Mouse (Mus musculus): Measurements from ENCODE around the gene Hacd2. TPM values are rescaled to one million over a fixed set of nuclear protein-coding genes. Genes with fewer than 3 reads are reported as not detected.
A peak's percentile ranks its signal among the peaks of the same experiment; 100 is the strongest.

The Hacd2 gene
- polyA plus RNA-seq, 1 experiment, result 44.7 TPM

DNA sequence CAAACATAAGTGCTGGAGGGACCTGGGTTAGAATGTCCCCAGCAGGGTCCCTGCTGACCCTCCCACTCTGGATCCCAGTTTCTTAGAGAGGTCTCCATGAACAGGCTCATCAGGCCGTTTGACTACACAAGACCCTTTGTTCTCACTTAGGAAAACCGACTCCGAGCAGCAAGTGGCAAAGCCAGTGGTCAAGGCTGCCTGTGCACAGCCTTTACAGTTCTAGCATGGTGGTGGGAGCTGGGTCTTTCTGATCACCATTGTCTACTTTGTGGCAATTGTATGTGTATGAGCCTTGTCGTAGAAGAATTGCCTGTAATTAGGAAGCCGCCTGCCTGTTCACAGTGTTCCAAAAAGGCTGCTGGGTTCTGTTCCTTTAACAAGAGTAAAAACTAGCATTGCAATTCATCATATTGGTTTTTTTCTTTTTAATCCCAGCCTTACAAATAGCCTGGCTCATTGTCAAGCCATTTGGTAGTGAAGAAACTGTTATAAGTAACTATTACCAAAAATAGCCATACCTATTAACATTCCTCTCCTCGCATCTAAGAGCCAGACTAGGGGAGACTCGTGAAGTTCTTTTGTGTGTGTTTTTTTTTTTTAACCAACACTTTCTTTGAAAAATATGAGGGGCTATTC, 87.5 kb downstream of the Hacd2 start:
- no peak for DNase-seq (ENCODE audit: extremely low spot score in 1 of 2, low spot score in 1 of 2)

DNA sequence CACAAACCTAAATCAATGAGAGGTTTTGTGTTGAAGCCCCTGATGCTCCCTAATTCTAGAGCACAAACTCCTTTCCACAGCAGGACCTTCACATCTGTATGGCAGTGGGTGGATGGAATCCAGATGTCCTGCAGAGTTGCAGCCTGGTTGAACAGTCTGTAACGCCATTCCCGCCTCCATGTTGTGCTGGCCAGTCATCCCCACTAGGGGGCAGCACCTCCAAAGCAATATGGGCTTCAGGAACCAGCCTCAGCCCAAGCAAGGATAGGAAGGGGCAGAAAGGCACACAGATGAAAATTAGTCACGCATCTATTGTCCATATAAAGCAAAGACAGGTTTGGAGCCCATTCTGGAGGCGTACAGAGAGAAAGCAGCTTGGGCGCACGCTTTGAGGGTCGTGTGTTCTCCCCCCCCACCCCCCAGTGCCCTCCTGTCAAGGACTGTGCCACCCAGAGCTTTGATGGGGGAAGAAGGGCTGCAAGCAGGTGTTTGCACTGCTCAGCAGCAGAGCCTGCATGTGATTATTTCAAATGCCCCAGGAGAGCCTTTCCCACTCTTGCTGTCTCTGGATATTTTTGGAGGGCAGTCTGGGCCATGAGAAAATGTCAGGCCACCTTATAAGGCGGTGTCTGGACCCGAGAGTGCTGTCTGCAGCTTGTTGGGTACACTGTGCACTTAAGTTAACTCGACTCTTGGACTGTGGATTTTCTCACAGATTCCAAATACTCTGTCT, 88.3 kb downstream of the Hacd2 start:
- DNase-seq (ENCODE audit: extremely low spot score in 1 of 2, low spot score in 1 of 2), result peak; percentile 56 to 95

- peak in 1 of 2 experiments; percentile 73 for DNase-seq (ENCODE audit: extremely low spot score in 1 of 2, low spot score in 1 of 2)
These were observed 89.0 kb downstream of the Hacd2 start for GRCm38 (mm10) chr16:35111143-35111620.

DNA sequence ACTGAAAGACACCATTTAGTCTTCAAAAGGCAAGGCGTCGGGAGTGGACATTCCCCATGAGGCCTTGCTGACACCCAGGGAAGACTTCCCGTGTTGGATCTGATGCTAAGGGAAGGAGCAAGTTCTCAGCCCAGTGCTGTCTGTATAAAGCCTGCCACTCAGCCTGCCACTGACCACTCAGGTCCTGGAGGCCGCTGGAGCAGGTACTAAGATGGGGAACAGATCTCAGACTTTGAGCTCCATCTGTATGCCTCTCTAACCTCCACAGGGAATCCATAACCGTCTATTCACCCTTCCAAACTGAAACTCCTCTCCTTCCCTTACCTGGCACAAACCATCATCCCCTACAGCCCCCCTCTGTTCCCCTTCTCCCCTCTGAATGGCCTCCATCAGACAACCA, 91.3 kb downstream of the Hacd2 start:
- no peak for DNase-seq (ENCODE audit: extremely low spot score in 1 of 2, low spot score in 1 of 2)

DNA sequence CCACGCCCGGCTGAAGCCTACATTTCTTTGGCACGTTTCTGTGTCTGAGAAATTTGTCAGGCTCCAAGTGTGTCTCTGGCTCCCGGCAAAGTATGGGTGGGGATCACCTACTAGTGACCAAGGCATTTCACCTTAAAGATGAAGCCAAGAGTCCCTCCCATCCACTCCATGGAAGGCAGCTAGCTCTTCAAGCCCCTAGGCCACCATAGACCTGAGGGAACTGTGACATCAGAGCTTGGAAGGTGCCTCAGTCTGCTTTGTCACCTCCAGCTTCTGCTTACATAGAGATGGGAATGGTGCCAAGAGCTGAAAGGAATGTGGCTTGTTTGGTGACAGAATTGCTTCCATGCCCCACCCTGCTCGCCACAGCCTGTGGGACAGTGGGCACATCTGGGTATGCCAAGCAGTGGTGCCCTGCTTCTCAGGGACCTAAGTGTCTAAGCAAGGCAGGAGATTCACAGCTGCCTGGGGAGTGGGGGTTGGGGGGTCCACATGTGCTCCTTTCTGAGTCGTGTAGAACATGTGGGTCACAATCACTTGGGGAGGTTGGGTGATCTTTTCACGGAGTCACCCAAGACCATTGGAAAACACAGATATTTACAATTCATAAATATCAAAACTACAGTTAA, 94.2 kb downstream of the Hacd2 start:
- DNase-seq (ENCODE audit: extremely low spot score in 1 of 2, low spot score in 1 of 2), result no peak

GRCm38 (mm10) chr16:35117436-35117835, 95.2 kb downstream of the Hacd2 start:
- DNase-seq (ENCODE audit: extremely low spot score in 1 of 2, low spot score in 1 of 2), result peak; percentile 32 to 55

DNA sequence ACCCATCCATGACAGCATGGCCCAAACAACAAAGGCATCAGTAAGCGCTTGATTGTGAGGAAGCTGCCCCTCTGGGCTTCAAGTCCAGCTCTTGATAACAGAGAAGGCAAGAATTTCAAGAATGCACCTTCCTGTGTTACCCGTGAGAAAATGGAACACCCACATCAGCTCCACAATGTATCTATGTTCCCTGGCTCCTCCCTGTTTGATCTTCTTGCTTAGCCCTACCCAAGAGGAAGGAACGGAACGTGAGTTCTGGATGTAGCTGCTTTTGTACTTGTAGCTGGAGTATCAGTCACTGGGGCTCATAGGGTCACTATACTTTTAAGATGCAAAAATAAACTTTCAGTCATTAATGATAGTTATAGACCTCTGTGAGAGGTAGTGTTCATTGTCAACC, 98.4 kb downstream of the Hacd2 start:
- no peak for DNase-seq (ENCODE audit: extremely low spot score in 1 of 2, low spot score in 1 of 2)

DNA sequence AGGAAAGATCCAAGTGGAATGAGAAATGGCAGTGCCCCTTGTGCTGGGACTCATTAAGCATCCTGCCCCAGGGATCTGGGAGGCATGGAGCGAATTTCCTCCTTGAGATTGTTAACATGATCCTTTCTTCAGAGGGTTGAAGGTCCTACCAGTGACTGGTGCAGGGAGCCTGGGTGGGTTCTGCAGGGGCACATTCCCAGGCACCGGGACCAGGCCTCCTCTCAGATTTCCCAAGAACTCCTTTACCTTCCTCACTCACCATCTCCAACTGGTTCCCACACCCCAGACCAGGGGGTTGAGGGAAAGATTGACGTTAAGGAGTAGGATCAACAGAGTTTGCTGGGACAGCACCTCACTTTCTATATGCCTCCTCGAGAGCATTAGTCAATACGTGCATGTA, 105.0 kb downstream of the Hacd2 start:
- no peak for DNase-seq (ENCODE audit: extremely low spot score in 1 of 2, low spot score in 1 of 2)

GRCm38 (mm10) chr16:35130172-35130571, 107.9 kb downstream of the Hacd2 start:
- DNase-seq (ENCODE audit: extremely low spot score in 1 of 2, low spot score in 1 of 2), result no peak

DNA sequence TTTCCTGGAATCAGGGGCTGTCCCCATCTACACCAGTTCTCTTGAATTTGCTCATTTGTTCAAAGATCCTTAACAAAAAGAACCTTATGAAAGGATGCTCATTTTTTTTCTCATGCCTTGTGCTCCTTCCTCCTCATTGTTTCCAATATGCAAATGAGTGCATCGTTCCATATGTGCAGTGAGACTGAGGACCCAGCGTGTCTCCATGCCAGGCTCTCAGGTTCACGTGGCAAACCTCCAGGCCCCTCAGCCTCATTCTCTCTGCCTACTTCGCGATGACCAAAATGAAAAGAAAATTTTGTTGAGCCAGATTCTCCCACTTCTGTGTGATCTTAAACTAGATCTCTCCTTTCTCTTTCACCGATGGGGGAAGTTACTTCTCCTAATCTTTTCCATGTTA, 117.2 kb downstream of the Hacd2 start:
- DNase-seq (ENCODE audit: extremely low spot score in 1 of 2, low spot score in 1 of 2), result no peak

- DNase-seq (ENCODE audit: extremely low spot score in 1 of 2, low spot score in 1 of 2), result no peak
These were observed 117.8 kb downstream of the Hacd2 start for GRCm38 (mm10) chr16:35139873-35140619.

DNA sequence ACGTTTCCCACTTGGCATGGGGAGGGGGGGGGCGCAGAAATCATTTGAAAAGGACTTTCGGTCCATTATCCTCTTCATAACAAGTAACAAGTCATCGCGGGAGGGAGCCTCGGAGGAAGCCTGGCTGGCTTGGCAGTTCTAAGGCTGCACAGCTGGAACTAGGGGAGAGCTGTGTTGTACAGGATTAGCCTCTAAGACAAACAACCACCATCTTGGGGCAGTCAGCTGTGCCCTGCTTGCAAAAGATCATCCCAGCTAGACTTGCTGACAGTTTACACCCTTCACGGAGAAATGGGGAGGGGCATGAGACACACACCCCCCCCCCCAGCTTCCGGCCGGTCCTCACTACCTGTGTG, 118.4 kb downstream of the Hacd2 start:
- DNase-seq (ENCODE audit: extremely low spot score in 1 of 2, low spot score in 1 of 2), result no peak

- DNase-seq (ENCODE audit: extremely low spot score in 1 of 2, low spot score in 1 of 2), result no peak
These were observed 119.6 kb downstream of the Hacd2 start for GRCm38 (mm10) chr16:35141839-35142238.

GRCm38 (mm10) chr16:35146153-35146552, 123.9 kb downstream of the Hacd2 start:
- DNase-seq (ENCODE audit: extremely low spot score in 1 of 2, low spot score in 1 of 2), result no peak

- DNase-seq (ENCODE audit: extremely low spot score in 1 of 2, low spot score in 1 of 2), result no peak
These were observed 131.0 kb downstream of the Hacd2 start for GRCm38 (mm10) chr16:35153146-35153755.

GRCm38 (mm10) chr16:35154245-35154640, 132.0 kb downstream of the Hacd2 start:
- DNase-seq (ENCODE audit: extremely low spot score in 1 of 2, low spot score in 1 of 2), result peak in 1 of 2 experiments; percentile 65

GRCm38 (mm10) chr16:35154641-35155390, 132.6 kb downstream of the Hacd2 start, which contains the start of gene Adcy5:
TSS of gene Adcy5 (plus strand) at chr16:35154877.
- DNase-seq (ENCODE audit: extremely low spot score in 1 of 2, low spot score in 1 of 2), result no peak

DNA sequence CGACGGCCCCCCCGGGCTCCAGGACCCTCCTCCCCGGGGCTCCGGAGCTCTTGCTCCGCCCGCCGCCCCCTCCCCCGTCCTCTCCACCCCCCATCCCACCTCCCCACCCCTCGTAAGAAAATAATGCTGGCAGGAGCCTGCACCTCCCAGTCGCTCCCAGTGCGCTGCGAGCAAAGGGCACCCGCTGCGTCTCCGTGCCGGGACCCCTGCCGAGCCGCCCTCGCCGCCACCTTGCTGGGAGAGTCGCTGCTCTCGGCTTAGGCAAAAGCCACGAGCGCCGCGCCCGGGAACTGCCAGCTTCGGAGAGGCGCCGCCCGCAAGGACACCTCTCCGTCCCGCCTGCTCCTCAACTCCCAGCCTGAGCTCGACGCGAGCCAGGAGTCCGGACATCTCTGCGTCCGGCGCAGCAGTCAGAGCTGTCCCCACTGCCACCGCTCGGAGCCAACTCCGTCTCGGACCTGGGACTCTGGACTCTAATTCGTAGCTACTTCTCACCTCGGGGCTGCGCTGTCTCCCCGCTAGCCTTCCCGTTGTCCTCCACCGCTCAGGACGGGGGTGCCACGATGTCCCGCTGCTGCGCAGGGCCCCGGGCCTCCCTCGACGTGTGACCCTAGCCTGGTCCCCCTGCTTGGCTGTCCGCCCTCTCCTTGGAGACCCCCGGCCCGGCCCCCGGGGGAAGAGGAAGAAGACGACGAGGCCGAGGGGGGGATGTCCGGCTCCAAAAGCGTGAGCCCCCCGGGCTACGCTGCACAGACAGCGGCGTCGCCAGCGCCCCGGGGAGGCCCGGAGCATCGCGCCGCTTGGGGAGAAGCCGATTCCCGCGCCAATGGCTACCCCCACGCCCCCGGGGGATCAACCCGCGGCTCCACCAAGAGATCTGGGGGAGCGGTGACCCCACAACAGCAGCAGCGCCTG, 133.4 kb downstream of the Hacd2 start:
- no peak for DNase-seq (ENCODE audit: extremely low spot score in 1 of 2, low spot score in 1 of 2)

DNA sequence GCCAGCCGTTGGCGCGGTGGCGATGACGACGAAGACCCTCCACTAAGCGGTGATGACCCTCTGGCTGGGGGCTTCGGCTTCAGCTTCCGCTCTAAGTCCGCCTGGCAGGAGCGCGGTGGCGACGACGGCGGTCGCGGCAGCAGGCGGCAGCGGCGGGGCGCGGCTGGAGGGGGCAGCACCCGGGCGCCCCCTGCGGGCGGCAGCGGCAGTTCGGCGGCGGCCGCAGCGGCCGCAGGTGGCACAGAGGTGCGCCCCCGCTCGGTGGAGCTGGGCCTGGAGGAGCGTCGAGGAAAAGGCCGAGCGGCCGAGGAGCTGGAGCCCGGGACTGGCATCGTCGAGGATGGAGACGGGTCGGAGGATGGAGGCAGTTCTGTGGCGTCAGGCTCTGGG, 134.1 kb downstream of the Hacd2 start:
- no peak for DNase-seq (ENCODE audit: extremely low spot score in 1 of 2, low spot score in 1 of 2)

Measured in frontal cortex, adult 2 months (tissue).